Mouse (Mus musculus): ENCODE results near the gene Wbp1. TPM values are rescaled to one million over a fixed set of nuclear protein-coding genes. Genes with fewer than 3 reads are reported as not detected.

Gene Wbp1
- polyA plus RNA-seq, 1 experiment from 2014 or later = 88.8 TPM

GRCm38 (mm10) chr6:83156259-83156684 lies 34.9 kb upstream of the Wbp1 start, which contains the start of the genes Wdr54 and 1700003E16Rik:
Gene Wdr54 (minus strand): TSS chr6:83156397.
Gene 1700003E16Rik (plus strand): TSS chr6:83156404.
- no peak within 1 kb of the TSS for H3K27ac ChIP-seq (replicated peaks)
- peaks cover 20% of the 10 kb centered on the region for H3K36me3 ChIP-seq
- H3K4me2 ChIP-seq = peak within 1 kb of the TSS; percentile 74
- no peaks in the 10 kb centered on the region for H3K9me3 ChIP-seq
- peak within 1 kb of the TSS; percentile 57 for H3K4me3 ChIP-seq
- peak within 1 kb of the TSS; percentile 71 for H3K9ac ChIP-seq
- peaks cover 19% of the 10 kb centered on the region for H3K4me1 ChIP-seq
- WGBS = 2% methylated on average over 32 of the region's 32 CpGs
- 0 out of 2 replicates have a peak, but pooled peaks have one; percentile 26 for ATAC-seq (ENCODE audit: extremely low read depth, insufficient number of reproducible peaks, low FRiP score, low TSS enrichment)
- peaks cover 33% of the 10 kb centered on the region for H3K27me3 ChIP-seq (replicated peaks)

- H3K9ac ChIP-seq = peak overlapping the region; percentile 71
- H3K4me1 ChIP-seq = peaks cover 22% of the 10 kb centered on the region
- H3K4me2 ChIP-seq = peak overlapping the region; percentile 74
- no peak overlapping the region for H3K27ac ChIP-seq (replicated peaks)
- H3K4me3 ChIP-seq = peak overlapping the region; percentile 57
- ATAC-seq (ENCODE audit: extremely low read depth, insufficient number of reproducible peaks, low FRiP score, low TSS enrichment) = no peak
- peaks cover 23% of the 10 kb centered on the region for H3K36me3 ChIP-seq
- 8% methylated on average over 23 of the region's 23 CpGs for WGBS
- H3K9me3 ChIP-seq = no peaks in the 10 kb centered on the region
- H3K27me3 ChIP-seq (replicated peaks) = peaks cover 27% of the 10 kb centered on the region
Observed at GRCm38 (mm10) chr6:83155552-83156238, 34.3 kb upstream of the Wbp1 start.

DNA sequence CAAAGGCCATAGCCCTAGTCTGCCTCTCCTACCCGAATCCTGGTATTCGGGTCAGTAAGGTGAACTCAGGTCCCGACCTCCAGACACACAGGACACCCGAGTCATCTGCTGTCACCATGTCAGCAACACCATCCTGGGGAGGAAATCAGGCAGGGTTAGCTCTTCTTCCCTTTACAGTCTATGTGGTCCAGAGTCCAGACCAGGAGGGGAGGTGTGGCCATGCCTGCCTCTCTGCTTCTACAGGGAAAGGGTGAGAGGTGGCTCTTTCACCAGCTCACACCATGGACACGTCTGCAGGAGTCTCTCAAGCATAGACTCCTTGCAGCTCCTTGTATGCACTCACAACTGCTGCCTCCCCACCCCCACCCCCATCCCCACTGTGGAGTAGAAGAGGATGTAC lies 32.1 kb upstream of the Wbp1 start:
- Histone ChIP-seq H3K9me3 (no peaks in the 10 kb centered on the region), H3K4me1 (peaks cover 22% of the 10 kb centered on the region), H3K36me3 (peaks cover 45% of the 10 kb centered on the region), H3K4me2 (no peak overlapping the region), H3K4me3 (no peak overlapping the region), H3K9ac (no peak overlapping the region), H3K27me3 (replicated peaks) (peaks cover 18% of the 10 kb centered on the region), H3K27ac (replicated peaks) (no peak overlapping the region)
- 62% methylated on average over 5 of the region's 5 CpGs for WGBS
- no peak for ATAC-seq (ENCODE audit: extremely low read depth, insufficient number of reproducible peaks, low FRiP score, low TSS enrichment)

DNA sequence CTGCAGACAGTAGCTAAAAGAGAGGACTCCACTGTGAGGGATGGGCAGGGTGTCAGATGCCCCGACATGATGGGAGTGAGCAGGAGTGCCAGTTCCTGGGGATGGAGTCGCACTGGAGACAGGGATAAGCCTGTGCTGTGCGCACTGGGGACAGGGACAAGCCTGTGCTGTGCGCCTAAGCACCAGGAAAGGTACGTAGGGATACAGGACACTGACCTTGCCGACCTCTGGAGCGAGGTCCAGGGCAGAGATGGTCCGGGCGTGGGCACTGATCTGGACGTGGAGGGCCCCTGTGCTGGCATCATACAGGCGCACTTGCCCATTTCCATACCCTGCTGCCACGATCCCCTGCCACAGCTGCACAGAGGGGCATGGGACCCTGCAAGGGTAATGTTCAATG lies 31.7 kb upstream of the Wbp1 start:
- Histone ChIP-seq H3K9me3 (no peaks in the 10 kb centered on the region), H3K36me3 (peaks cover 50% of the 10 kb centered on the region), H3K4me2 (no peak overlapping the region), H3K4me1 (peaks cover 22% of the 10 kb centered on the region), H3K27ac (replicated peaks) (no peak overlapping the region), H3K4me3 (no peak overlapping the region), H3K27me3 (replicated peaks) (peaks cover 18% of the 10 kb centered on the region), H3K9ac (no peak overlapping the region)
- ATAC-seq (ENCODE audit: extremely low read depth, insufficient number of reproducible peaks, low FRiP score, low TSS enrichment) = no peak
- WGBS = 83% methylated on average over 12 of the region's 12 CpGs

DNA sequence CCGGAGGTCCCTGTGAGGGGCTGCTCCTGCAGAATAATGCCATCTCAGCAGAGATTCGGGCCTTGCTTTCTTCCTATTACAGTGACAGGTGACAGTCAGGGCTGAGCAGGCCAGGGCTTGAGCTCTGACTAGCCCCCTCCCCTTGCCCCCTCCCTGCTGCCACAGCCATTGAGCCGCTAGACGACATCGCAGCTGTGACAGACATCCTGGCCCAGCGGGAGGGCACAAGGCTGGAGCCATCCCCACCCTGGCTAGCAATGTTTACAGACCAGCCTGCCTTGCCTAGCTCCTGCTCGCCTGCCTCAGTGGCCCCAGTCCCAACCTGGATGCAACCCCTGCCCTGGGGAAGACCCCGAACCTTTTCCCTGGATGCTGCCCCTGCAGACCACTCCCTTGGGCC lies 30.4 kb upstream of the Wbp1 start:
- H3K27me3 ChIP-seq (replicated peaks) = peaks cover 14% of the 10 kb centered on the region
- WGBS = 25% methylated on average over 8 of the region's 8 CpGs
- H3K4me1 ChIP-seq = peaks cover 22% of the 10 kb centered on the region
- H3K9me3 ChIP-seq = no peaks in the 10 kb centered on the region
- H3K27ac ChIP-seq (replicated peaks) = no peak overlapping the region
- no peak overlapping the region for H3K4me3 ChIP-seq
- ATAC-seq (ENCODE audit: extremely low read depth, insufficient number of reproducible peaks, low FRiP score, low TSS enrichment) = no peak
- peaks cover 63% of the 10 kb centered on the region for H3K36me3 ChIP-seq
- no peak overlapping the region for H3K4me2 ChIP-seq
- H3K9ac ChIP-seq = peak overlapping the region; percentile 2; the same call in 1 of the 2 replicates

DNA sequence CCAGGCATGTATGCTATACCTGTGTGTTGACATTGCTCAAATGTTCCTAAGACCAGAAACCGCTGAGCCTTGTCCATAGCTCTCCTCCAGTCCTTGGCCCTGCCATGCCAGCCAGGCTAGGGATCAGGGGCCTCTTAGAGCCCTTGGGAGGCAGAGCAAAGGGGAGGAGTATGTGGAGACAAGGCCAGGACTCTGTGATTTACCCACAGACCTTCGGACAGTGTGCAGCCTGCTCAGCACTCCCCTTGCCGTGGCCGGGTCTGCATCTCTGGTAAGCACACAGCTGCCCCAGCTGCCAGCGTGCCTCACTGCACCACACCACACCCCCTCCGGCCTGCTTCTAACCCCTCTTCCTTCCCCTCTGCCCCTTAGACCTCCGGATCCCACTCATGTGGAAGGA lies 25.9 kb upstream of the Wbp1 start:
- Histone ChIP-seq H3K36me3 (peaks cover 60% of the 10 kb centered on the region), H3K9me3 (no peaks in the 10 kb centered on the region), H3K9ac (no peak overlapping the region), H3K4me2 (no peak overlapping the region), H3K4me1 (peaks cover 19% of the 10 kb centered on the region), H3K27ac (replicated peaks) (no peak overlapping the region), H3K4me3 (no peak overlapping the region), H3K27me3 (replicated peaks) (no peaks in the 10 kb centered on the region)
- no peak for ATAC-seq (ENCODE audit: extremely low read depth, insufficient number of reproducible peaks, low FRiP score, low TSS enrichment)
- 67% methylated on average over 7 of the region's 7 CpGs for WGBS

GRCm38 (mm10) chr6:83145805-83146204 lies 24.4 kb upstream of the Wbp1 start:
- ATAC-seq (ENCODE audit: extremely low read depth, insufficient number of reproducible peaks, low FRiP score, low TSS enrichment) = no peak
- Histone ChIP-seq H3K27me3 (replicated peaks) (no peaks in the 10 kb centered on the region), H3K4me3 (no peak overlapping the region), H3K9me3 (no peaks in the 10 kb centered on the region), H3K9ac (peak overlapping the region; percentile 52), H3K36me3 (peaks cover 48% of the 10 kb centered on the region), H3K4me1 (peaks cover 19% of the 10 kb centered on the region), H3K27ac (replicated peaks) (peak overlapping the region; percentile 42; the same call in 1 of the 2 replicates), H3K4me2 (peak overlapping the region; percentile 4; the same call in 1 of the 2 replicates)
- WGBS = 53% methylated on average over 9 of the region's 9 CpGs

DNA sequence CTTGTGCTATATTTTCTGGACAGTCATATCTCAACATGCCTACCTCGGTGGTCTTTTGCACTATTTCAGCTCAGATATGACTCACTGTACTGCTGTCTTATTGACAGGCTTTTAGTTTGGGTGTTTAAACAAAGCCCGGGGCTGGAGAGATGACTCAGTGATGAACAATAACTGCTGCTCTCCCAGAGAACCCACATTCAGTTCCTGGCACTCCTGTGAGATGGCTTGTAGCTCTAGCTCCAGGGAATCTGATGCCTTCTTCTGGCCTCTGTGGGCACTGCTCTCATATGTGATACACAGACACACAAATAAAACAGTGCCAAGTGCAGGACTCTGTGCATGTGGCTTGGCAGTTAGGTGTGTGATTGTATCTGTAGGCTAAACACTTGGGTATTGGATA lies 23.9 kb upstream of the Wbp1 start:
- H3K4me1 ChIP-seq = peaks cover 19% of the 10 kb centered on the region
- H3K9me3 ChIP-seq = no peaks in the 10 kb centered on the region
- 53% methylated on average over 2 of the region's 2 CpGs for WGBS
- H3K27ac ChIP-seq (replicated peaks) = 0 out of 2 replicates have a peak overlapping the region, but pooled peaks have one; percentile 42
- H3K36me3 ChIP-seq = peaks cover 42% of the 10 kb centered on the region
- ATAC-seq (ENCODE audit: extremely low read depth, insufficient number of reproducible peaks, low FRiP score, low TSS enrichment) = no peak
- H3K27me3 ChIP-seq (replicated peaks) = no peaks in the 10 kb centered on the region
- H3K9ac ChIP-seq = no peak overlapping the region
- H3K4me3 ChIP-seq = no peak overlapping the region
- H3K4me2 ChIP-seq = no peak overlapping the region

- ATAC-seq (ENCODE audit: extremely low read depth, insufficient number of reproducible peaks, low FRiP score, low TSS enrichment) = no peak
- H3K9me3 ChIP-seq = no peaks in the 10 kb centered on the region
- H3K4me1 ChIP-seq = peaks cover 34% of the 10 kb centered on the region
- H3K27ac ChIP-seq (replicated peaks) = peak overlapping the region; percentile 17; the same call in 1 of the 2 replicates
- H3K36me3 ChIP-seq = peaks cover 19% of the 10 kb centered on the region
- H3K27me3 ChIP-seq (replicated peaks) = no peaks in the 10 kb centered on the region
- H3K4me2 ChIP-seq = peak overlapping the region; percentile 79
- peak overlapping the region; percentile 82 for H3K9ac ChIP-seq
- WGBS = 44% methylated on average over 11 of the region's 11 CpGs
- H3K4me3 ChIP-seq = peak overlapping the region; percentile 54
Observed at GRCm38 (mm10) chr6:83142886-83143285, 21.5 kb upstream of the Wbp1 start.

GRCm38 (mm10) chr6:83142211-83142731 lies 20.9 kb upstream of the Wbp1 start:
- Histone ChIP-seq H3K4me3 (peak overlapping the region; percentile 54), H3K4me2 (peak overlapping the region; percentile 79), H3K36me3 (peaks cover 13% of the 10 kb centered on the region), H3K9ac (peak overlapping the region; percentile 82), H3K27me3 (replicated peaks) (no peaks in the 10 kb centered on the region), H3K27ac (replicated peaks) (peak overlapping the region; percentile 68), H3K4me1 (peaks cover 36% of the 10 kb centered on the region), H3K9me3 (no peaks in the 10 kb centered on the region)
- 3% methylated on average over 41 of the region's 41 CpGs for WGBS
- ATAC-seq (ENCODE audit: extremely low read depth, insufficient number of reproducible peaks, low FRiP score, low TSS enrichment) = no peak

DNA sequence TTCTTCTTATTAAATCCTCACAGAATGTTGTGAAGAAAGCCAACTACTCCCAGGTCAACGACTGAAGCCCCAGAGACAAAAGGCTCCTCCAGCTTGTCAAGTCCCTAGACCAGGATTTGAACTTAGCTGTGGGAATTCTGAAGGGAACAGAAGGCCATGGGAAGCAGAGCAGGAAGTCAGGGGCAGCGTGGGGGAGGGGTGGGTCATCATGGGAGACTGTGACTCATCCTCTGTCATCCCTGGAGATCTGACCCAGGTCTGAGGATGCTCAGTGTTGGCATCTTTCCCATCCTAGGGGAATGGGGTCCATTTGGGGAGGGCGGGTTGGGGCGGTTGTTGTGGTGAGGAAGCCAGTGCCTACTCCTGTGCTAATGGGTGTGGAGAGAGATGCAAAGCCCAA lies 20.3 kb upstream of the Wbp1 start:
- Histone ChIP-seq H3K4me1 (peaks cover 37% of the 10 kb centered on the region), H3K36me3 (peaks cover 6% of the 10 kb centered on the region), H3K4me3 (peak overlapping the region; percentile 54), H3K27ac (replicated peaks) (peak overlapping the region; percentile 68), H3K4me2 (peak overlapping the region; percentile 79), H3K9ac (peak overlapping the region; percentile 82), H3K9me3 (no peaks in the 10 kb centered on the region), H3K27me3 (replicated peaks) (no peaks in the 10 kb centered on the region)
- no peak for ATAC-seq (ENCODE audit: extremely low read depth, insufficient number of reproducible peaks, low FRiP score, low TSS enrichment)
- WGBS = 38% methylated on average over 4 of the region's 4 CpGs

Measured in heart, embryonic 13.5 days (tissue).